7 mouse cellular contexts compared by ENCODE assay signal in the genomic region with DNA sequence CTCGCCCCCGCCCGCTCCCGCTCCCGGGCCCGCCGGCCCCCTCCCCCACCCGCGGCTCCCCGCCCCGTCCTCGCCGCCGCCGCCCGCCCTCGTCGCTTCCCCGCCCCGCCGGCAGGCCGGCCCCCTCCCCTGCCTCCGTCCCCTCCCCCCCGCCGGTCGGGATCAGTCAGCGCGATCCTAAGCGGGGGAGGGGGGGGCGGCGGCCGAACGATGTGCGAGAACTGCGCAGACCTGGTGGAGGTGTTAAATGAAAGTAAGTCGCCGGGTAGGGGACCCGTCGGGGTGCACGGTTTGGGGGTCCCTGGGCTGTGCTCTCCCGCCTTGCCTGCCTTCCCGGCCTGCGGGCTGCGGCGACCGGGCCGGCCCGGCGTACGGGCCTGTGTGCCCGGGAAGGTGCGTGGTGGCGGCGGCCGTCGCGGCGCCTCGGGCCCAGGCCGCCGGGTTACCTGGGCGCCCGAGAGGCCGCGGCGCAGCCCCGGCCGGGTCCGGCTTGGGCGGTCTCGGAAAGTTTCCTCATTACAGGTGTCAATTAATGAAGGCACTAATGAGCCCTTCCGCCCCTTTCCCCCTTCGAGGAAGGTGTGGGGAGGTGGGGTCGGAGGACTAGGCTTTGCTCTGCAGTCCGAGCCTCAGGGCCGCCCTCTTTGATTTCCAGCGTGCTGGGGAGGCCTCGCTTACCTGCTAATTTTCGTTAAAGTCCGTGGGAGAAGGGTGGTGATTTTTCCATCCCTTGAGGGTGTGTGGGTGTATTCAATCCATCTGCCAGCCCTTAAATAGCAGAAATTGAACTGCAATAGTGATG. TPM values are rescaled to one million over a fixed set of nuclear protein-coding genes. Genes with fewer than 3 reads are reported as not detected.
DNase-seq lines count a peak whose midpoint lies in the region; ATAC-seq and TF ChIP-seq lines count a peak whose summit lies in the region.

Gene Usp34 (plus strand): TSS at position 132 of the 802 bp plus-strand sequence.

- no peak for TF ChIP-seq CTCF in cortical plate, adult 2 months (IDR thresholded peaks at IDR 0.05; ENCODE audit: extremely low read depth, insufficient read depth, low read length)

- H3K36me3 ChIP-seq in intestine, embryonic 14.5 days (ENCODE audit: control insufficient read depth, insufficient read depth, low read length) = no peaks in the 10 kb centered on the region
- no peaks in the 10 kb centered on the region for H3K36me3 ChIP-seq in midbrain, embryonic 11.5 days (ENCODE audit: control insufficient read depth, insufficient read depth, low read length)

- peaks cover 4% of the 10 kb centered on the region for H3K4me1 ChIP-seq in cortical plate, adult 2 months (ENCODE audit: control insufficient read depth, insufficient read depth, low read length)
- H3K4me1 ChIP-seq in intestine, embryonic 14.5 days (replicated peaks; ENCODE audit: control insufficient read depth, insufficient read depth, low read length) = peaks cover 7% of the 10 kb centered on the region; the same call in 1 of the 2 replicates
- H3K4me1 ChIP-seq in midbrain, embryonic 11.5 days (ENCODE audit: control insufficient read depth, insufficient read depth, low read length) = peaks cover 4% of the 10 kb centered on the region

- H3K4me3 ChIP-seq in cortical plate, adult 2 months (ENCODE audit: insufficient read depth, low read length) = peak within 1 kb of the TSS; percentile 36
- peak within 1 kb of the TSS; percentile 82 for H3K4me3 ChIP-seq in intestine, embryonic 14.5 days (ENCODE audit: low read depth, low read length)
- peak within 1 kb of the TSS; percentile 94 for H3K4me3 ChIP-seq in midbrain, embryonic 11.5 days (ENCODE audit: low read depth, low read length)

- H3K27me3 ChIP-seq in intestine, embryonic 14.5 days (replicated peaks; ENCODE audit: control insufficient read depth, insufficient read depth, low read length) = no peaks in the 10 kb centered on the region
- H3K27me3 ChIP-seq in midbrain, embryonic 11.5 days (ENCODE audit: control insufficient read depth, insufficient read depth, low read length) = no peaks in the 10 kb centered on the region

- ATAC-seq in intestine, embryonic 14.5 days (replicated peaks; ENCODE audit: low FRiP score, low TSS enrichment, low read depth) = peak; percentile 50
- peak; percentile 70 for ATAC-seq in midbrain, embryonic 11.5 days (ENCODE audit: low FRiP score)

- no peak for TF ChIP-seq POLR2A in cortical plate, adult 2 months (IDR thresholded peaks at IDR 0.05; ENCODE audit: extremely low read depth, insufficient read depth, low read length)

- WGBS in intestine, embryonic 14.5 days = under 1% methylated on average over 50 of the region's 80 CpGs
- WGBS in midbrain, embryonic 11.5 days = 2% methylated on average over 38 of the region's 80 CpGs

- peak within 1 kb of the TSS; percentile 86 for H3K27ac ChIP-seq in cortical plate, adult 2 months (ENCODE audit: insufficient read depth, low read length)
- peak within 1 kb of the TSS; percentile 98 for H3K27ac ChIP-seq in intestine, embryonic 14.5 days (ENCODE audit: low read depth)
- H3K27ac ChIP-seq in midbrain, embryonic 11.5 days (ENCODE audit: low read depth, low read length) = peak within 1 kb of the TSS; percentile 99

- H3K4me2 ChIP-seq in intestine, embryonic 14.5 days (ENCODE audit: low read length) = peak within 1 kb of the TSS; percentile 62
- peak within 1 kb of the TSS; percentile 66 for H3K4me2 ChIP-seq in midbrain, embryonic 11.5 days

- intact Hi-C loops in left cerebral cortex, postnatal 4 days (cut with DNase I) = no loop called here

- peak within 1 kb of the TSS; percentile 95 for H3K9ac ChIP-seq in intestine, embryonic 14.5 days (ENCODE audit: low read length)
- peak within 1 kb of the TSS; percentile 87 for H3K9ac ChIP-seq in midbrain, embryonic 11.5 days (ENCODE audit: low read length)

- DNase-seq in adrenal gland, adult (ENCODE audit: inconsistent age in 2 of 2, low spot score in 1 of 2) = peak; percentile 82 to 93
- peak; percentile 78 for DNase-seq in gastrocnemius, postnatal 25 days
- DNase-seq in intestine, embryonic 14.5 days (ENCODE audit: low spot score) = peak; percentile 88
- DNase-seq in left cerebral cortex, postnatal 4 days = peak; percentile 85
- peak; percentile 94 for DNase-seq in midbrain, embryonic 11.5 days (ENCODE audit: low spot score, missing footprints)
- DNase-seq in skeletal muscle tissue, adult 2 months (ENCODE audit: low read depth, low spot score) = peak; percentile 38

- no peaks in the 10 kb centered on the region for H3K9me3 ChIP-seq in intestine, embryonic 14.5 days (ENCODE audit: control insufficient read depth, low read length)
- H3K9me3 ChIP-seq in midbrain, embryonic 11.5 days (ENCODE audit: control insufficient read depth, low read length) = no peaks in the 10 kb centered on the region

RNA-seq across cellular contexts. Expression of gene Usp34, which starts in this region (rescaled TPM):
- 50.7 and 51.2 TPM in 2 replicates for polyA plus RNA-seq in cortical plate, adult 2 months (2012; rRNA removed)
- 10 to 100 TPM; 30.2 to 35.4 TPM for total RNA-seq in gastrocnemius, postnatal 25 days (2021)
- polyA plus RNA-seq in intestine, embryonic 14.5 days (2014; fragmentation: Nextera tagmentation; extraction: Ambion mirVana) = 37.2 and 39.3 TPM in 2 replicates
- total RNA-seq in left cerebral cortex, postnatal 4 days (2021) = 100 to 1,000 TPM; 138 to 139 TPM
- polyA plus RNA-seq in midbrain, embryonic 11.5 days (2014; fragmentation: Nextera tagmentation; extraction: Ambion mirVana) = 31.7 and 34.3 TPM in 2 replicates

Comparison
In these comparisons a context has a peak if more than half of its experiments do, and no peak if none do; other contexts are left out.
1. Peak in every context shown above with its lines: DNase-seq, ATAC-seq, H3K4me3 ChIP-seq and H3K27ac ChIP-seq.
2. DNase-seq: peak in every context shown above with its lines; median percentile 94 in midbrain, embryonic 11.5 days; 88 in intestine, embryonic 14.5 days; 88 in adrenal gland, adult; 85 in left cerebral cortex, postnatal 4 days; 78 in gastrocnemius, postnatal 25 days; 38 in skeletal muscle tissue, adult 2 months.
3. H3K4me3 ChIP-seq: peak in every context shown above with its lines; median percentile 94 in midbrain, embryonic 11.5 days; 82 in intestine, embryonic 14.5 days; 36 in cortical plate, adult 2 months.